Mouse (Mus musculus): Measurements from ENCODE around the gene Taf1b. TPM values are rescaled to one million over a fixed set of nuclear protein-coding genes. Genes with fewer than 3 reads are reported as not detected.

Gene Taf1b
- polyA plus RNA-seq, 1 experiment from 2014 or later: 24.6 TPM

DNA sequence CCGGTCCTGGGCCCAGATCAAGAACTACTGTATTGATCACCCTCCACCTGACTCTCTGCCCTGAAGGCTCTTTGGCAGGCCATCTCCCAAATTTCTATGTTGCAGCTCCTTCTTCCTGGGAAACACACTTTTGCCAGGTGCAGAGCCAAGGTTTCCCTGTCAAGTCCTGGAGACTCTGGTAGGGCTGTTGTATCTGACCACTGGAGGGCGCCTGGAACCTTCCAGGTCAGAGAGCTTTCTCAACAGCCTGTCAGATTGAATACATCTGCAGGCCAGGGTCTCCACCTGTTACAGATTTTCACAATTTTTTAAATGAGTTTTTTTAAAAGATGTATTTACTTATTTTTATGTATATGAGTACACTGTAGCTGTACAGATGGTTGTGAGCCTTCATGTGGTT is 105.1 kb downstream of the Taf1b start:
- H3K4me1 ChIP-seq (ENCODE audit: control insufficient read depth, insufficient read depth, low read length): no peaks in the 10 kb centered on the region
- no peak overlapping the region for H3K4me3 ChIP-seq (ENCODE audit: low read length)
- no peak overlapping the region for H3K4me2 ChIP-seq (ENCODE audit: low read depth, low read length)
- H3K36me3 ChIP-seq (ENCODE audit: control insufficient read depth, insufficient read depth): no peaks in the 10 kb centered on the region
- WGBS: 32% methylated on average over 2 of the region's 2 CpGs
- no peaks in the 10 kb centered on the region for H3K9me3 ChIP-seq (replicated peaks; ENCODE audit: control insufficient read depth, low read length)
- no peak overlapping the region for H3K9ac ChIP-seq (ENCODE audit: low read length)
- H3K27ac ChIP-seq (ENCODE audit: low read length): no peak overlapping the region
- no peaks in the 10 kb centered on the region for H3K27me3 ChIP-seq (ENCODE audit: control insufficient read depth, insufficient read depth, low read length)
- ATAC-seq (replicated peaks; ENCODE audit: extremely low read depth, insufficient read depth, low FRiP score): no peak

DNA sequence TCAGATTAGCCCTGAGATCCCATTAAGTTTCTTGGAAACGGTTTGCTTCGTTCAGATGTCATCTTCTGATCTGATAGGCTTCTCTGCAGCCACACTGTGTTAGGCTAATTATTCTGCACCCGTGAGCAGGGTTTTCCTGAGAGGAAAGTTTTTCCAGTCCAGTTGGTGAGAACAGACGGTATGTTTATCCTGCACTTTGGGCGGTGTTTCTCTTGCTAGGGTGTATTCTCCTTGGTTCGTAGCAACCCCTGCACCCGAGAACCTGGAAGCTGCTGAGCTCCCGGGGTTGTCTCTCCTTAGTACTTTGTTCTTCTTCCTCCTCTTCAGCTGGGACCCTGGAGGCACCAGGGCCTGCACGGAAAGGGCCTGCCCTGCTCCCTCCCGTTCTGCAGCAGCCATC is 108.0 kb downstream of the Taf1b start:
- H3K36me3 ChIP-seq (ENCODE audit: control insufficient read depth, insufficient read depth): no peaks in the 10 kb centered on the region

More for the DNA sequence above, 108.0 kb downstream of the Taf1b start:
- no peak for ATAC-seq (replicated peaks; ENCODE audit: extremely low read depth, insufficient read depth, low FRiP score)
- H3K4me3 ChIP-seq (ENCODE audit: low read length): no peak overlapping the region
- no peak overlapping the region for H3K27ac ChIP-seq (ENCODE audit: low read length)
- no peaks in the 10 kb centered on the region for H3K27me3 ChIP-seq (ENCODE audit: control insufficient read depth, insufficient read depth, low read length)
- WGBS: 68% methylated on average over 10 of the region's 10 CpGs
- no peak overlapping the region for H3K4me2 ChIP-seq (ENCODE audit: low read depth, low read length)
- H3K9ac ChIP-seq (ENCODE audit: low read length): no peak overlapping the region
- no peaks in the 10 kb centered on the region for H3K4me1 ChIP-seq (ENCODE audit: control insufficient read depth, insufficient read depth, low read length)
- H3K9me3 ChIP-seq (replicated peaks; ENCODE audit: control insufficient read depth, low read length): no peaks in the 10 kb centered on the region

Other genes starting within 250 kb of the Taf1b start
- 1.6 and 2.0 TPM in 2 replicates for gene Grhl1, start 73.9 kb downstream of the Taf1b start, polyA plus RNA-seq (2015; fragmentation: Nextera tagmentation; extraction: Ambion mirVana)
- gene Klf11, start 152.9 kb downstream of the Taf1b start, polyA plus RNA-seq (2015; fragmentation: Nextera tagmentation; extraction: Ambion mirVana): 20.3 and 21.1 TPM in 2 replicates
- 0.97 and 1.5 TPM in 2 replicates for gene Cys1, start 183.5 kb downstream of the Taf1b start, polyA plus RNA-seq (2015; fragmentation: Nextera tagmentation; extraction: Ambion mirVana)
- gene Rrm2, start 209.9 kb downstream of the Taf1b start, polyA plus RNA-seq (2015; fragmentation: Nextera tagmentation; extraction: Ambion mirVana): 231 and 265 TPM in 2 replicates

All from heart, embryonic 16.5 days (tissue).